27 mouse cellular contexts compared by ENCODE assay signal in genomic region chr10:94256518-94256917, GRCm38 (mm10). TPM values are rescaled to one million over a fixed set of nuclear protein-coding genes. Genes with fewer than 3 reads are reported as not detected.
DNase-seq lines count a peak whose midpoint lies in the region; ATAC-seq and TF ChIP-seq lines count a peak whose summit lies in the region.
"Had no signal": no experiment of that assay in that cellular context is flagged by ENCODE, and none has a peak within 500 bp of the region (broad histone marks: within the 10 kb centered on the region; RNA-seq: fewer than 3 reads in every experiment).

No protein-coding gene starts in this region.

- H3K79me2 ChIP-seq in MEL (ENCODE audit: control insufficient read depth, insufficient read depth, low read length, poor library complexity) = no peaks in the 10 kb centered on the region

- H3K27ac ChIP-seq in neural tube, embryonic 13.5 days (replicated peaks) = 0 out of 2 replicates have a peak overlapping the region, but pooled peaks have one; percentile 9
- H3K27ac ChIP-seq in neural tube, embryonic 15.5 days (replicated peaks) = no peak overlapping the region
- H3K27ac ChIP-seq in MEL (ENCODE audit: control insufficient read depth, low read depth, low read length) = no peak overlapping the region
- no peak overlapping the region for H3K27ac ChIP-seq in lung, postnatal 0 days (ENCODE audit: low read length)
- H3K27ac ChIP-seq: embryonic facial prominence, embryonic 12.5 days; forebrain, embryonic 13.5 days; forebrain, embryonic 15.5 days had no signal

- H3K36me3 ChIP-seq in neural tube, embryonic 13.5 days = no peaks in the 10 kb centered on the region
- H3K36me3 ChIP-seq in neural tube, embryonic 15.5 days = no peaks in the 10 kb centered on the region
- H3K36me3 ChIP-seq in MEL (ENCODE audit: control insufficient read depth in 1 of 2, insufficient read depth in 2 of 2, low read length in 2 of 2) = no peaks in the 10 kb centered on the region
- H3K36me3 ChIP-seq in lung, postnatal 0 days (ENCODE audit: insufficient read depth, low read length) = no peaks in the 10 kb centered on the region
- H3K36me3 ChIP-seq: embryonic facial prominence, embryonic 12.5 days; forebrain, embryonic 15.5 days; G1E had no signal

- peaks cover 3% of the 10 kb centered on the region; the same call in 1 of the 2 replicates for H3K9me3 ChIP-seq in neural tube, embryonic 13.5 days
- no peaks in the 10 kb centered on the region for H3K9me3 ChIP-seq in neural tube, embryonic 15.5 days (replicated peaks)
- no peaks in the 10 kb centered on the region for H3K9me3 ChIP-seq in MEL (replicated peaks; ENCODE audit: insufficient read depth, low read length)
- no peaks in the 10 kb centered on the region for H3K9me3 ChIP-seq in lung, postnatal 0 days (ENCODE audit: low read length)
- H3K9me3 ChIP-seq: embryonic facial prominence, embryonic 12.5 days; forebrain, embryonic 13.5 days; forebrain, embryonic 15.5 days; G1E had no signal

- H3K4me3 ChIP-seq in neural tube, embryonic 13.5 days = no peak overlapping the region
- no peak overlapping the region for H3K4me3 ChIP-seq in neural tube, embryonic 15.5 days (replicated peaks)
- no peak overlapping the region for H3K4me3 ChIP-seq in MEL (ENCODE audit: control insufficient read depth in 1 of 2, insufficient read depth in 1 of 2, low read depth in 2 of 2, low read length in 2 of 2)
- H3K4me3 ChIP-seq in lung, postnatal 0 days (ENCODE audit: low read depth, low read length) = no peak overlapping the region
- H3K4me3 ChIP-seq: embryonic facial prominence, embryonic 12.5 days; forebrain, embryonic 13.5 days; forebrain, embryonic 15.5 days had no signal

- no peak for TF ChIP-seq CTCF in MEL (IDR thresholded peaks at IDR 0.05 in 2 of 3, conservative IDR thresholded peaks at IDR 0.05 in 1 of 3; ENCODE audit: control insufficient read depth in 1 of 3, insufficient read depth in 1 of 3, low read depth in 2 of 3, low read length in 3 of 3, poor library complexity in 1 of 3, severe bottlenecking in 1 of 3)
- no peak for TF ChIP-seq CTCF in lung, postnatal 0 days (IDR thresholded peaks at IDR 0.05)

- no peak for TF ChIP-seq POLR2A in MEL (IDR thresholded peaks at IDR 0.05; ENCODE audit: control insufficient read depth in 1 of 2, insufficient read depth in 1 of 2, low read depth in 1 of 2, low read length in 2 of 2, poor library complexity in 1 of 2)

- H3K4me2 ChIP-seq in neural tube, embryonic 13.5 days = no peak overlapping the region
- H3K4me2 ChIP-seq in neural tube, embryonic 15.5 days = no peak overlapping the region
- no peak overlapping the region for H3K4me2 ChIP-seq in lung, postnatal 0 days (replicated peaks; ENCODE audit: low read depth, low read length)
- H3K4me2 ChIP-seq: embryonic facial prominence, embryonic 12.5 days; forebrain, embryonic 13.5 days; forebrain, embryonic 15.5 days had no signal

- no peak for ATAC-seq in neural tube, embryonic 13.5 days (ENCODE audit: low read depth)
- ATAC-seq in neural tube, embryonic 15.5 days (ENCODE audit: low FRiP score) = no peak
- no peak for ATAC-seq in lung, postnatal 0 days
- ATAC-seq: CD4-positive, CD25-positive, alpha-beta regulatory T cell, adult 4 months; forebrain, embryonic 13.5 days; forebrain, embryonic 15.5 days; forebrain, postnatal 0 days had no signal

- TF ChIP-seq EP300 in MEL (IDR thresholded peaks at IDR 0.05; ENCODE audit: low read depth in 1 of 2, low read length in 2 of 2) = peak; percentile 48 to 69; a peak in 3 of 4 replicates
- no peak for TF ChIP-seq EP300 in lung, postnatal 0 days (IDR thresholded peaks at IDR 0.05)

- TF ChIP-seq RAD21 in MEL (IDR thresholded peaks at IDR 0.05; ENCODE audit: low read depth, low read length) = no peak

- DNase-seq in heart, adult 11 months = peak; percentile 61
- no peak for DNase-seq in heart, postnatal 4 days
- peak; percentile 17 for DNase-seq in MEL (ENCODE audit: low read depth, low spot score)
- no peak for DNase-seq in lung, postnatal 0 days (ENCODE audit: low spot score)
- DNase-seq: adrenal gland, adult 2 months; adrenal gland, postnatal 10 days; adrenal gland, postnatal 25 days; B cell, adult 2 months; cerebellum, adult 11 months; cerebellum, adult 18-20 months; cerebellum, adult 8-10 months; cerebellum, adult 9-11 months; cerebellum, postnatal 14 days; cerebellum, postnatal 36 days; embryo, embryonic 11 days; forebrain, postnatal 0 days had no signal

- H3K4me1 ChIP-seq in neural tube, embryonic 13.5 days (replicated peaks) = no peaks in the 10 kb centered on the region
- no peaks in the 10 kb centered on the region for H3K4me1 ChIP-seq in neural tube, embryonic 15.5 days
- peaks cover 4 to 7% of the 10 kb centered on the region in 2 experiments; a peak in 3 of 4 replicates for H3K4me1 ChIP-seq in MEL (ENCODE audit: control insufficient read depth in 1 of 2, insufficient read depth in 2 of 2, low read length in 2 of 2)
- no peaks in the 10 kb centered on the region for H3K4me1 ChIP-seq in lung, postnatal 0 days (ENCODE audit: insufficient read depth, low read depth, low read length)
- H3K4me1 ChIP-seq: embryonic facial prominence, embryonic 12.5 days; forebrain, embryonic 13.5 days; forebrain, embryonic 15.5 days had no signal

- no peak overlapping the region for H3K9ac ChIP-seq in neural tube, embryonic 13.5 days
- no peak overlapping the region for H3K9ac ChIP-seq in neural tube, embryonic 15.5 days (replicated peaks)
- H3K9ac ChIP-seq in MEL (ENCODE audit: control insufficient read depth, low read depth, low read length, poor library complexity, severe bottlenecking) = no peak overlapping the region
- no peak overlapping the region for H3K9ac ChIP-seq in lung, postnatal 0 days (replicated peaks; ENCODE audit: low read depth)
- H3K9ac ChIP-seq: embryonic facial prominence, embryonic 12.5 days; forebrain, embryonic 13.5 days; forebrain, embryonic 15.5 days; forebrain, postnatal 0 days had no signal

- WGBS in neural tube, embryonic 13.5 days = 97% methylated on average over 4 of the region's 4 CpGs
- 95% methylated on average over 4 of the region's 4 CpGs for WGBS in neural tube, embryonic 15.5 days
- WGBS in lung, postnatal 0 days = 79% methylated on average over 4 of the region's 4 CpGs

- no peaks in the 10 kb centered on the region for H3K27me3 ChIP-seq in neural tube, embryonic 13.5 days
- no peaks in the 10 kb centered on the region for H3K27me3 ChIP-seq in neural tube, embryonic 15.5 days (replicated peaks)
- H3K27me3 ChIP-seq in MEL (ENCODE audit: control insufficient read depth in 1 of 2, insufficient read depth in 2 of 2, low read length in 2 of 2) = no peaks in the 10 kb centered on the region
- H3K27me3 ChIP-seq in lung, postnatal 0 days (replicated peaks; ENCODE audit: insufficient read depth, low read length) = no peaks in the 10 kb centered on the region
- H3K27me3 ChIP-seq: CH12.LX; embryonic facial prominence, embryonic 12.5 days; forebrain, embryonic 13.5 days; forebrain, embryonic 15.5 days had no signal

TF ChIP-seq in MEL, 35 proteins besides CTCF, POLR2A, EP300 and RAD21:
- TF ChIP-seq MEF2A (IDR thresholded peaks at IDR 0.05; ENCODE audit: extremely low read depth, insufficient replicate concordance, low read depth, low read length, poor library complexity, severe bottlenecking) (peak; percentile 17; the same call in 1 of the 2 replicates), TCF12 (IDR thresholded peaks at IDR 0.05; ENCODE audit: low read depth, low read length) (peak; percentile 59; the same call in 1 of the 2 replicates), ELF1 (IDR thresholded peaks at IDR 0.05; ENCODE audit: low read depth, low read length) (no peak)
TF ChIP-seq in MEL: peak in this region for 2.

RNA-seq across cellular contexts. Expression of gene Gm4792, which starts 42.0 kb away (rescaled TPM):
- total RNA-seq in heart, postnatal 4 days (2021) = not detected
- not detected in 2 replicates for polyA plus RNA-seq in neural tube, embryonic 13.5 days (2015; fragmentation: Nextera tagmentation; extraction: Ambion mirVana)
- 0.20 and 0.24 TPM in 2 replicates for polyA plus RNA-seq in neural tube, embryonic 15.5 days (2015; fragmentation: Nextera tagmentation; extraction: Ambion mirVana)
- not detected in 2 replicates for total RNA-seq in MEL (2012; rRNA removed)
- not detected for polyA plus RNA-seq in MEL (2012; ENCODE audit: insufficient read depth in 1 of 2, insufficient read length in 2 of 2, low read depth in 1 of 2, low replicate concordance in 2 of 2, missing spikeins in 1 of 2)
- polyA plus RNA-seq in lung, postnatal 0 days (2015; fragmentation: Nextera tagmentation; extraction: Ambion mirVana) = not detected in 2 replicates
- total RNA-seq: adrenal gland, adult 2 months; adrenal gland, postnatal 10 days; adrenal gland, postnatal 25 days; CH12.LX; common myeloid progenitor, adult 5-6 weeks; forebrain, postnatal 0 days; G1E had no signal
- polyA plus RNA-seq: adrenal gland, adult 2 months; CD4-positive, CD25-positive, alpha-beta regulatory T cell, adult 4 months; embryonic facial prominence, embryonic 12.5 days; embryonic facial prominence, embryonic 14.5 days; forebrain, embryonic 11.5 days; G1E had no signal

RNA-seq across cellular contexts. Expression of gene Tmcc3, which starts 55.2 kb away (rescaled TPM):
- total RNA-seq in heart, postnatal 4 days (2021) = 10 to 100 TPM; 23.8 to 25.0 TPM
- polyA plus RNA-seq in neural tube, embryonic 13.5 days (2015; fragmentation: Nextera tagmentation; extraction: Ambion mirVana) = 12.0 and 12.9 TPM in 2 replicates
- 17.6 and 18.4 TPM in 2 replicates for polyA plus RNA-seq in neural tube, embryonic 15.5 days (2015; fragmentation: Nextera tagmentation; extraction: Ambion mirVana)
- 2.6 TPM in 2 replicates for total RNA-seq in MEL (2012; rRNA removed)
- polyA plus RNA-seq in MEL (2012; ENCODE audit: insufficient read depth in 1 of 2, insufficient read length in 2 of 2, low read depth in 1 of 2, low replicate concordance in 2 of 2, missing spikeins in 1 of 2) = 1 to 10 TPM in 1 of 2 experiments, not detected in 1; 1.3 TPM
- polyA plus RNA-seq in lung, postnatal 0 days (2015; fragmentation: Nextera tagmentation; extraction: Ambion mirVana) = 14.0 and 14.3 TPM in 2 replicates

RNA-seq across cellular contexts. Expression of gene Ndufa12, which starts 58.0 kb away (rescaled TPM):
- total RNA-seq in heart, postnatal 4 days (2021) = 100 to 1,000 TPM; 545 to 567 TPM
- 388 and 433 TPM in 2 replicates for polyA plus RNA-seq in neural tube, embryonic 13.5 days (2015; fragmentation: Nextera tagmentation; extraction: Ambion mirVana)
- polyA plus RNA-seq in neural tube, embryonic 15.5 days (2015; fragmentation: Nextera tagmentation; extraction: Ambion mirVana) = 358 and 402 TPM in 2 replicates
- total RNA-seq in MEL (2012; rRNA removed) = 271 and 276 TPM in 2 replicates
- polyA plus RNA-seq in MEL (2012; ENCODE audit: insufficient read depth in 1 of 2, insufficient read length in 2 of 2, low read depth in 1 of 2, low replicate concordance in 2 of 2, missing spikeins in 1 of 2) = 100 to 1,000 TPM in 1 of 2 experiments, not detected in 1; 137 TPM
- 221 and 253 TPM in 2 replicates for polyA plus RNA-seq in lung, postnatal 0 days (2015; fragmentation: Nextera tagmentation; extraction: Ambion mirVana)

Comparison
In these comparisons a context has a peak if more than half of its experiments do, and no peak if none do; other contexts are left out.
1. DNase-seq: peak in heart, adult 11 months (single experiment) and MEL (single experiment); none in heart, postnatal 4 days (single experiment) and lung, postnatal 0 days (single experiment).